Mouse (Mus musculus): Measurements from ENCODE around the gene Mapt. TPM values are rescaled to one million over a fixed set of nuclear protein-coding genes. Genes with fewer than 3 reads are reported as not detected.

Mapt gene
- polyA plus RNA-seq, 1 experiment: 4.1 TPM

DNA sequence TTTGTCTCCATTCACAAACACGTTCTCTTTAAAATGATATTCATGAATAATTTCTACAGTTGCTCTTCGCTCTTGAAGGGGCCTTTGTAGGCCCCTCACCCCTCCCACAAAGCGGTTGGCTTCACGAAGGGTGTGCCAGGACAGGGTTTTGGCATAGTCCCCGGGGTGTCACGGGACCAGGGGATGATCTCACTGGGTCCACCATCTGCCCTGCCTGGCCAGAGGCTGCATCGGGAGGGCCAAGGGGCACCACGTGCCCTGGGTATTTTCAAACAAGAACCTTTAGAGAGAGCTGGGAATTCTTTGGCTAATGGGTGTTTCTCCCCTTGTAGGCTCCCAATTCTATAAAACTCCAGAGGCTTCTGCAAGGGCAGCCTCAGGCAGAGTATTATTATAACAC, 41.2 kb downstream of the Mapt start:
- no peak for DNase-seq (ENCODE audit: low read depth)

DNA sequence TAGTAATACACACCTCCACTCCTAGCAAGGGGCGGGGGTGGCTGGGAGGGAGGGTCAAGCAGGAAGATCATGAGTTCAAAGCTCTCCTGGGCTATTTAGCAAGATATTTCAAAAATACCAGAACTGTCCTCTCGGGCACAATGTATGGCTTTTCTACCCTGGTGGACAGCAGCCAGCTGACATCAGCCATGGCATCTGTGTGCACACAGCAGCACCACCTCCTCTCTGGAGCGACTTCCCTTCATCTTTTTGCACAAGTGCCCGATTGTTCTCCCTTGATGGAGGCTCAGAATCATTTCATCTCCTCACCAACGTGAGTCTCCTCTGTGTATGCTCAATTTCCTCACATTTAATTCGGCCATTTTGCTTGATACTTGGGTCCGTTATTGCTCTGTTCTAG, 44.6 kb downstream of the Mapt start:
- no peak for DNase-seq (ENCODE audit: low read depth)

DNA sequence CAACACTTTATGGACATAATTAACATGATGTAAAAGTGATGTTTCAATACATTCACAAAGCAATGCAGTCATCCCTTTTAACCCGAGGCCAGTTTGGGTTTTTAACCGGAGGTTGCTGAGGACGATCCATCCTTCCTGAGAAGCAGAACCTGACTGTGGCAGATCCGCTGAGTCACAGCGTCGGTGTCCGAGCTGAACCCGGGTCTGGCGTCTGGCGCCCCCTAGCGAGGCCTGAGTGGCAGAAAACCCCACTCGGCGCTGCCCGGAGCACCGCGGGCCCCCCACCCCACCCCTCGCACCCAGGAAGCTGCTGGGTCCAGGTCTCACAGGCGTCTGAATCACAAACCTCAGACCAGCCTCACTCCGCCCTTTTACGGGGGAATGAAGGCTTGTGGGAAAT, 47.0 kb downstream of the Mapt start:
- DNase-seq (ENCODE audit: low read depth): no peak

GRCm38 (mm10) chr11:104279049-104279448, 47.9 kb downstream of the Mapt start:
- DNase-seq (ENCODE audit: low read depth): no peak

- DNase-seq (ENCODE audit: low read depth): no peak
These were observed 48.3 kb downstream of the Mapt start for GRCm38 (mm10) chr11:104279538-104279937.

DNA sequence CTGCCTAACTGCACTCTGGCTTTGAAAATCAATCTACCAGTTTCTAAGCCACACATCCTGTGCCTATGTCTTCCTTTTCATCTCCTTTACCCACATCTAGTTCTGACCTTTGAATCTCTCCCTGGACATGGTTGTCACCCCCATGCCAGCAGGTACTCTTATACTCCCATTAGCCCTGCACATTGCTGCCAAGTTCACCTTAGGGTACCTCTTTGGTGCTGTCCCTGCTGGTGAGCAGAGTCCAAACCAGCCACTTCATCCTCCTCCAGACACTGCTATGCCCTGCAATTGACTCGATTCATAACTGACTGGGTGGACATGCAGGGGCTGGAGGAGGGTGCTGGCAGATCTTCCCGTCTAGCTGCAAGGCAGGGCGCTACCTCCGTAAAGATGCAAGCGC, 50.3 kb downstream of the Mapt start:
- no peak for DNase-seq (ENCODE audit: low read depth)

- DNase-seq (ENCODE audit: low read depth): no peak
These were observed 55.9 kb downstream of the Mapt start for GRCm38 (mm10) chr11:104287113-104287512.

DNA sequence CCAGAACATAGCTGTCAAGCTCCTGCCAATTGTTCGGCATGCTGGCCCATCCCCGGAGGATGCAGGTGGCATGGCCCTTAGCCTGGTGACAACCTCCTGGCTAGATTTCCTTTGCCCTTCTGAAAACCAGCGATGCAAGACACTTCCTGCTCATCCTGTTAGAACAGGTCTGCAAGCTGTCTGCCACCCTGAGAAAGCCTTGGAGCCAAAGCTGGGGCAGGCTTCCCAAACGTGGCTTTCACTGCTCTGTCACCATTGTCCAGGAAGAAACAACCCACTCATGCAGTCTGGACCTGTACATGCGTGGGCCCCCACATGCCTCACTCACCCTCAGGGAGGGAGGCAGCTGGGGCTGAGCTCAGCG, 57.6 kb downstream of the Mapt start:
- DNase-seq (ENCODE audit: low read depth): peak; percentile 93

DNA sequence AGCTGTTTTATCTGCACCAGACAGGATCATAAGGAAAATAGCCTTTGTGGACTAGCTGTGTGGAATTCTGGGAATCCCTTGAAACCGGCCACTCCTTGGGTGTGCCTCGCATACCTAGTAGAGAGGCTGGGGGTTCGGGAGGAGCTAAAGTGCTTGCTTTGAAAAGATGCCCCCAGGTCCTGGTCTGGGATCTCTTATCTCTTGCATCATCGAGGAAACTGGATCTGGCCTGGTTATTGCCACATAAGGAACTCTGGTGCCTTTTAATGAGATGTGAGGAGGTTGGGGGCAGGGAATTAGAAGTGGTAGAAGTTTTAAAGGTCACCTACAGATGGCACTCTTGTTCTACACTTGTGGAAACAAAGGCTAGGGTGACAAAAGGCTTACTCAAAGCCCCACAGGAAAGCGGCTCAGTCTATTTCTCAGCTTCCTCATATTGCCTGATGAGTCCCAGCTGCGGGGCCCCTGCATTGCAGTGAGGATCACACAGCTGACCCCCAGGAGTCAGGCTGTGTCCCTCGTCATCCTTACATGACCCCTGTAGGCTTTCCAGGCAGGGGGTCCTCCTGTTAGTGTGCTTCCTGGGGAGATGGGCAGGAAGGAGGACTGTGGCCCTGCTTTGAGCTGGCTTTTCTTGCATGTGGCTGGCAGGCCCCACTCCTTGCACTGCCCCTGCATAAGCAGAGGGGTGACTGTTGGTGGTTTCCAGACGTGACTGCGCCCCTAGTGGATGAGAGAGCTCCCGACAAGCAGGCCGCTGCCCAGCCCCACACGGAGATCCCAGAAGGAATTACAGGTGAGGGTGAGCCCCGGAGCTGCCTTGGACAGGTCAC, 58.2 kb downstream of the Mapt start:
- DNase-seq (ENCODE audit: low read depth): peak; percentile 88

DNA sequence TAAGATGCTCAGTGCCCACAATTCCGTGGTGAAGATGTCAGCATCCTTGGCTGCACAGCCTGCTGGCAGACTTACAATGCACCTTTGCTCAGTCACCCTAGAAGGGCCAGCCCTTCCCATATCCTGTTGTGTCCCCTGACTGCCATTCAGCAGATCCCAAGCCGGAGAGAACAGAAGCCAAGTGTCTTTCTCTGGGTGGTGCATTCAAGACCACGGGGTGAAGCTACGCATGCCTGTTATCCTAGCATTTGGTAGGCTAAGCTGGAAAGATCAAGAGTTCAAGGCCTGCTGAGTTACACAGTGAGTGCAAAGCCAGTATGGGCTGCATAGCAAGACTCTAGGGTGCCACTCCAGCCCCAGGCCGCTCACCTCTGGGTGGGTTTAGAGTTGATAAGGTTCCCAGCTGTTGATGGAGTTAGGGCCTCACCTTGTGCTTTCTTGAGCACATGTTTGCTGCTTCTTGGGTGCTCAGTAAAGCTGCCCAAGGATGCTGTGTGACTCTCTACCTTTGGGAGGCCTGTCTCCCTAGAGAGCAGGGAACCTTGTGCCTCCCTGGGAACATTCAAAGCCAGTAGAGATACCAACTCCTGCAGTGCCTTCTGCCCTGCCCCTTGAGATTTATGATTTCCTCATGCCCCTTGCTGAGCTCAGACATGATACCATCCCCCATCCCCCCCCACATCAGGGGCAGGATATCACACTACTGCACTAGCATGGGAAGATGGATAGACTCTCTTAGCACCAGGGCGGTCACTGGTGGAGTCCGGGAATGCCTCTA, 61.4 kb downstream of the Mapt start:
- no peak for DNase-seq (ENCODE audit: low read depth)

GRCm38 (mm10) chr11:104293241-104293640, 62.1 kb downstream of the Mapt start:
- DNase-seq (ENCODE audit: low read depth): no peak

DNA sequence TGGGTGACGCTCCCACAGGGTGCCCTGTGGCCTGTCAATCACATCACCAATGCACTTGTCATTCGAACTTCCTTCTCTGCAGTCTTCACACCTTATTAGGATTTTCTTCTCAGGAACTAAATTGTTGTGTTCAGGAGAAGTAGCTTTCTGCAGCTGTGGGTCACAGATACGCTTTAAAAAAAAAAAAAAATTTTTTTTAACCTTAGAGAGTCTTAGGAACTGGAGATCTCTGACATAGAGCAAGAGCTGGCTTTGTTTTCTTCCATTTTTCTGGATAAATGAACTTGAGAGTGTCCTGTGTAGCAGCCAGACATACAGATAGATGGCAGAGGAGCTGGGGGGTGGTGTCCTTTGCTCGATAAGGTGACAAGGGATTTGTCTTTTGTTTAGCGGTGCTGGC, 64.0 kb downstream of the Mapt start:
- DNase-seq (ENCODE audit: low read depth): no peak

GRCm38 (mm10) chr11:104295656-104296055, 64.5 kb downstream of the Mapt start:
- DNase-seq (ENCODE audit: low read depth): no peak

DNA sequence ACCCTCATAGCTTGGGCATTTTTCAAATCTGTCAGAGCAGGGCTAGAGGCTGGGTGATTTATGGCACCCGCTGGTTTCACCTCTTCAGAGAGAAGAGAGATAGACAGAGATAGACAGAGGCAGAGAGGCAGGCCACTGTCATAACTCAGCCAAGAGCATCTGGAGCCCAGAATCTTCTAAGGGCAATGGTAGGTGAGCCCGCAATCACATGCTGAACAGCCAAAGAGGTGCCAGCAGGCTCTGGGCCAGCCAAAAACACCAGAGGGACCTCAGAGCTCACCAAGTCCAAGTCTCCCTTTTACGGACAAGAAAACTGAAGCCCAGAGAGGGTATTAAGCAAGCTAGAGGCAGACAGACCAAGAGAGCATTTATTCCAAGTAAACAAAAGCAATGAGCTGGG, 66.5 kb downstream of the Mapt start:
- DNase-seq (ENCODE audit: low read depth): no peak

DNA sequence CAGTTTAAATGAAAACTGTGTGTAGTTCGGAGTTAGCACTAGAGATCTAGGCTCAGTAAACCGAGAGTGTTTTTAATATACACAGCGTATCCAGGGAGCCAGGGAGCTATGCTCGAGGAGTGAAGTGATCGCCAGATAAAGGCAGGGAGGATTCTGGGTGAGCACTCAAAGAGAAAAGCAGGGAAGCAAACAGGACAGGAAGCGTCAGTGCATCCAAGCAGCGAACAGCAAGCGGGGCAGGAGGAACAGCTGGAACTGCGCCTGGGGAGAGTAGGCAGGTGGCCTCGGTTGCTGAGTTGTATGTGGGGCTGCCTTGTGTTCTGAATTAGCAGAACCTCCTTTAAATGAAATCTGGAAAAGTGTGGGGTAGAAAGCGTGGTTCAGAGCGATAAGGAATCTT, 71.4 kb downstream of the Mapt start:
- no peak for DNase-seq (ENCODE audit: low read depth)

DNA sequence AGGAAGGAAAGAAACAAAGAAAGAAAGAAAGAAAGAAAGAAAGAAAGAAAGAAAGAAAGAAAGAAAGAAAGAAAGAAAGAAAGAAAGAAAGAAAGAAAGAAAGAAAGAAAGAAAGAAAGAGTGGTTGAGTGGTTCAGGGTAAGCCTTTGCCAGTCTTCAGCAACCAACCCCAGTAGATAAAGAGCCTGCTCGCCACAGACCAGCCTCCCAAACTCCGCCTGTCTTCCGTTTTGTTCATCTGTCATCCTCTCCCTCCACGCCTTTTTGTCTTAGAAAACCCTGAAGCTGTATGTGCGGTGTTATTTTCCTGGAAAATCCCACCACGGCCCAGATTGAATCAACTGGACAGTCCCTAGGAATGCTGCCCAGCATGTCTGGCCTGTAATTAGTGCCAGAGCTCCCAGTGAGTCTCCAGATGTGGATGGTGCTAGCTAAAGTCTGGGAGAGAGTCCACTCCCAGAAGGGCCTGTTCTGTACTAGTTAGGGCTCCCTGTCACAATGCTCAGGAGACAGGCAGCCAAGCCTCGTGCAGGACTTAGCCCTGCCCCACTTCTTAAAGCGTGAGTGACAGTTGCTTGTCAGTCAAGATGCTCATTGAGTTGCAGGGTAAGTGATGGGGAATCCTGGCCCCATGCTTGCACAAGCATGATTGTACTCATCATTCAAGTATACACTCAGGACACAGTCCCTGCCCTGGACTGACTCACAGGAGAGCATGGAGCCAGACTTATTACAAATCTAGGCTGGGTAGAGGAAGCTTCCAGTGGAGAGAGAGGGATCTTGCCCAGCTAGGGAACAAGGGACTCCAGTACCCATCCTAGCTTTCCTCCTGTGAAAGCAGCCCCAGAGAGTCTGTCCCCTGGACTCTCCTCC, 72.1 kb downstream of the Mapt start:
- no peak for DNase-seq (ENCODE audit: low read depth)

DNA sequence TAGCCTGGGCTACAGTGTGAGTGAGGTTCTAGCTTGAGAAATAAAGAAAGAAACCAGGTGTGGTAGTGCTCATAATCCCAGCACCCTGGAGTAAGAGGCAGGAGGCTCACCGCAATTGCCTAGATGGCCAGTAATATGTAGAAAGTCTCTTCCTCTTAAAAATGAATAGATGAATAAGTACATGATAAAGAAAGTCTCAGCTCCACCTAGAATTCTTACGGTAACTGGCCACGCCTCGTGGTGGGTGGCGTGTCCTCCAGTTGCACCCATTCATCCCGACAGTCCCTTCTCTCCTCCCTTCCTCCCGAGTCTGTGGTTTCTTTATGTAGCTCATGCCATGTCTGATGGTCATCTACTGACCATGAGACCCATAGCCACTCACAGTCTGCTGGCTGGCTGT, 74.5 kb downstream of the Mapt start:
- DNase-seq (ENCODE audit: low read depth): no peak

DNA sequence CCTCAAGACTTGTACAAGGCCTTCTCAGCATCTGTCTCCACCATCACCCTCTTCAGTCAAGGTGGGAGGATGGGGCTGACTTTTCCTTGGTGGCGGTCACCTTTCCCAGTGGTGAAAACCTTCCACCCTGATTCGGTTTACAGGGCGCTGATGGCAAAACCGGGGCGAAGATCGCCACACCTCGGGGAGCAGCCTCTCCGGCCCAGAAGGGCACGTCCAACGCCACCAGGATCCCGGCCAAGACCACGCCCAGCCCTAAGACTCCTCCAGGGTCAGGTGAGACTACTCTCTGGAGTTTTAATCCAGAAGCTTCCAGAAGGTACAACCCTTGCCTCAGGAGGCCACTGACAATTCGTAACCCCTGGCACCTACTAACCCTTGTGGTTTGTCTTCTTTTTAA, 75.3 kb downstream of the Mapt start:
- DNase-seq (ENCODE audit: low read depth): no peak

GRCm38 (mm10) chr11:104307136-104307535, 75.9 kb downstream of the Mapt start:
- no peak for DNase-seq (ENCODE audit: low read depth)

- no peak for DNase-seq (ENCODE audit: low read depth)
These were observed 78.4 kb downstream of the Mapt start for GRCm38 (mm10) chr11:104309377-104310225.

DNA sequence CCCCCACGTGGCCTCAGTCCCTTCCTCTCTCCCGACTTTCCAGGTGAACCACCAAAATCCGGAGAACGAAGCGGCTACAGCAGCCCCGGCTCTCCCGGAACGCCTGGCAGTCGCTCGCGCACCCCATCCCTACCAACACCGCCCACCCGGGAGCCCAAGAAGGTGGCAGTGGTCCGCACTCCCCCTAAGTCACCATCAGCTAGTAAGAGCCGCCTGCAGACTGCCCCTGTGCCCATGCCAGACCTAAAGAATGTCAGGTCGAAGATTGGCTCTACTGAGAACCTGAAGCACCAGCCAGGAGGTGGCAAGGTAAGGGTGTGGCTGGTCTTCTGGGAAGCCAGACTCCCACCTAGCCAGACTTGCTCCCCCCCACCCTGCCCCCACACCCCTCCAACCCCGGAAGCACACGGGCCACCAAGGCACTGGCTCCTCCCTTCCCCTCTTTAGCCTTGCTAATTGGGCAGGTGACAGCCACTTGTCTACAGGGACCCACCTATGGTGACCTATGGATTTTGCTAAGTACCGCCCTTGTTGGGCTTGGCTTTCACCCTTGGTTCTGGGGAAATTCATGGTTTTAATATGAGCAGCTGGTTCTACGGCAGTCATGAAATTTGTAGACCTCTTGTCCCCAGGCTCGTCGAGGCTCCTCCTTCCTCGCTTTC, 79.2 kb downstream of the Mapt start:
- no peak for DNase-seq (ENCODE audit: low read depth)

Measured in gonadal fat pad, adult 2 months (tissue).